Mouse (Mus musculus) intestine, embryonic 15.5 days (tissue): ENCODE data around the gene Mrps9. TPM values are rescaled to one million over a fixed set of nuclear protein-coding genes. Genes with fewer than 3 reads are reported as not detected.

ENCODE experiments used
- ATAC-seq: fragments of 200-750 bp; cut with Nextera tagmentation; 2 replicates; pipeline ENCODE4 v1.8.0; 2017; ENCODE audit warnings: moderate TSS enrichment, moderate library complexity
- H3K27ac ChIP-seq: fragments of 300-500 bp; sonication (generic); 2 replicates; pipeline ENCODE4 v1.5.1; 2015; ENCODE audit warnings: mild to moderate bottlenecking, inconsistent platforms
- H3K27me3 ChIP-seq: fragments of 300-500 bp; sonication (generic); replicated peaks from 2 replicates; pipeline ENCODE4 v1.6.1; 2015; ENCODE audit warnings: inconsistent platforms
- H3K36me3 ChIP-seq: fragments of 300-500 bp; sonication (generic); 2 replicates; pipeline ENCODE4 v1.6.1; 2015; ENCODE audit warnings: inconsistent platforms
- H3K4me1 ChIP-seq: fragments of 300-500 bp; sonication (generic); replicated peaks from 2 replicates; pipeline ENCODE4 v1.6.1; 2015; ENCODE audit warnings: inconsistent platforms
- H3K4me2 ChIP-seq: fragments of 300-500 bp; sonication (generic); replicated peaks from 2 replicates; pipeline ENCODE4 v1.6.1; 2015; ENCODE audit warnings: mild to moderate bottlenecking, inconsistent platforms
- H3K4me3 ChIP-seq: fragments of 300-500 bp; sonication (generic); replicated peaks from 2 replicates; pipeline ENCODE4 v1.5.1; 2015; ENCODE audit warnings: inconsistent platforms
- H3K9ac ChIP-seq: fragments of 300-500 bp; sonication (generic); 2 replicates; pipeline ENCODE4 v1.6.1; 2015; ENCODE audit warnings: inconsistent platforms
- H3K9me3 ChIP-seq: fragments of 300-500 bp; sonication (generic); 2 replicates; pipeline ENCODE4 v1.6.1; 2016; ENCODE audit warnings: inconsistent platforms
- WGBS: fragments of 180-500 bp; shearing (Covaris S2); methylation state at CpG from one replicate; pipeline ENCODE4 v1.1.7; 2015; 5-methylcytosine and 5-hydroxymethylcytosine counted together
- polyA plus RNA-seq: library from polyadenylated mRNA; unstranded; fragments of >200 nt; fragmentation: Nextera tagmentation; extraction: Ambion mirVana; gene quantifications from 2 replicates; pipeline ENCODE4 v1.2.1, GENCODE M21; 2015

Mrps9 gene
- polyA plus RNA-seq, 1 experiment from 2014 or later, result 62.4 TPM

GRCm38 (mm10) chr1:42916719-42917118 is 65.7 kb downstream of the Mrps9 start:
- ATAC-seq, result no peak
- no peaks in the 10 kb centered on the region for H3K27me3 ChIP-seq

GRCm38 (mm10) chr1:42917908-42918307 is 66.9 kb downstream of the Mrps9 start:
- no peaks in the 10 kb centered on the region for H3K36me3 ChIP-seq
- 24% methylated on average over 4 of the region's 4 CpGs for WGBS
- H3K4me1 ChIP-seq, result no peaks in the 10 kb centered on the region
- no peak overlapping the region for H3K4me3 ChIP-seq
- H3K27ac ChIP-seq, result no peak overlapping the region
- H3K9ac ChIP-seq, result no peak overlapping the region
- no peaks in the 10 kb centered on the region for H3K9me3 ChIP-seq
- no peaks in the 10 kb centered on the region for H3K27me3 ChIP-seq
- H3K4me2 ChIP-seq, result no peak overlapping the region
- no peak for ATAC-seq

More at GRCm38 (mm10) chr1:42916719-42917118, 65.7 kb downstream of the Mrps9 start:
- WGBS, result 81% methylated on average over 7 of the region's 7 CpGs
- no peak overlapping the region for H3K4me2 ChIP-seq
- no peak overlapping the region for H3K27ac ChIP-seq
- no peak overlapping the region for H3K4me3 ChIP-seq
- H3K9me3 ChIP-seq, result no peaks in the 10 kb centered on the region
- no peaks in the 10 kb centered on the region for H3K36me3 ChIP-seq
- H3K9ac ChIP-seq, result no peak overlapping the region
- H3K4me1 ChIP-seq, result no peaks in the 10 kb centered on the region

GRCm38 (mm10) chr1:42923924-42924323 is 72.9 kb downstream of the Mrps9 start:
- Histone ChIP-seq H3K4me2 (no peak overlapping the region), H3K36me3 (no peaks in the 10 kb centered on the region), H3K27me3 (no peaks in the 10 kb centered on the region), H3K4me3 (no peak overlapping the region), H3K9ac (no peak overlapping the region), H3K4me1 (no peaks in the 10 kb centered on the region), H3K9me3 (no peaks in the 10 kb centered on the region), H3K27ac (no peak overlapping the region)
- 83% methylated on average over 5 of the region's 5 CpGs for WGBS
- ATAC-seq, result no peak

GRCm38 (mm10) chr1:42933613-42934012 is 82.6 kb downstream of the Mrps9 start:
- Histone ChIP-seq H3K4me2 (no peak overlapping the region), H3K9me3 (no peaks in the 10 kb centered on the region), H3K27me3 (no peaks in the 10 kb centered on the region), H3K4me3 (no peak overlapping the region), H3K9ac (no peak overlapping the region), H3K27ac (no peak overlapping the region), H3K4me1 (no peaks in the 10 kb centered on the region), H3K36me3 (no peaks in the 10 kb centered on the region)
- 100% methylated on average over 1 of the region's 1 CpGs for WGBS
- ATAC-seq, result no peak

GRCm38 (mm10) chr1:42948486-42948885 is 97.5 kb downstream of the Mrps9 start:
- no peak overlapping the region for H3K27ac ChIP-seq
- no peak overlapping the region for H3K4me3 ChIP-seq
- peaks cover 6% of the 10 kb centered on the region; the same call in 1 of the 2 replicates for H3K27me3 ChIP-seq
- no peak for ATAC-seq
- H3K9me3 ChIP-seq, result no peaks in the 10 kb centered on the region
- H3K4me2 ChIP-seq, result no peak overlapping the region
- no peaks in the 10 kb centered on the region for H3K36me3 ChIP-seq
- no peaks in the 10 kb centered on the region; the same call in 1 of the 2 replicates for H3K4me1 ChIP-seq
- H3K9ac ChIP-seq, result no peak overlapping the region
- 75% methylated on average over 4 of the region's 4 CpGs for WGBS

- H3K9me3 ChIP-seq, result no peaks in the 10 kb centered on the region
- 1% methylated on average over 63 of the region's 71 CpGs for WGBS
- no peak within 1 kb of the TSS for H3K27ac ChIP-seq
- peak; percentile 86 for ATAC-seq
- H3K36me3 ChIP-seq, result no peaks in the 10 kb centered on the region
- peak within 1 kb of the TSS; percentile 98 for H3K4me2 ChIP-seq
- peaks cover 6% of the 10 kb centered on the region; the same call in 1 of the 2 replicates for H3K27me3 ChIP-seq
- H3K4me1 ChIP-seq, result no peaks in the 10 kb centered on the region; the same call in 1 of the 2 replicates
- peak within 1 kb of the TSS; percentile 67 for H3K9ac ChIP-seq
- peak within 1 kb of the TSS; percentile 75 for H3K4me3 ChIP-seq
Measured at GRCm38 (mm10) chr1:42952734-42953481, 101.9 kb downstream of the Mrps9 start, which contains the start of gene Gpr45. TSS of gene Gpr45 (plus strand) at chr1:42952872.

- peaks cover 6% of the 10 kb centered on the region; the same call in 1 of the 2 replicates for H3K27me3 ChIP-seq
- H3K4me2 ChIP-seq, result peak overlapping the region; percentile 98
- no peaks in the 10 kb centered on the region for H3K9me3 ChIP-seq
- peak overlapping the region; percentile 75 for H3K4me3 ChIP-seq
- H3K4me1 ChIP-seq, result no peaks in the 10 kb centered on the region; the same call in 1 of the 2 replicates
- WGBS, result 2% methylated on average over 16 of the region's 16 CpGs
- no peaks in the 10 kb centered on the region for H3K36me3 ChIP-seq
- H3K9ac ChIP-seq, result peak overlapping the region; percentile 67
- no peak overlapping the region for H3K27ac ChIP-seq
- ATAC-seq, result no peak
Measured at GRCm38 (mm10) chr1:42953482-42953822, 102.4 kb downstream of the Mrps9 start.

Other genes starting within 250 kb of the Mrps9 start
- 0.33 and 0.35 TPM in 2 replicates for gene Pou3f3, start 155.5 kb upstream of the Mrps9 start, polyA plus RNA-seq
- gene Gpr45, start 101.6 kb downstream of the Mrps9 start, polyA plus RNA-seq, result 4.5 and 4.9 TPM in 2 replicates
- 8.3 and 9.1 TPM in 2 replicates for gene Tgfbrap1, start 247.4 kb downstream of the Mrps9 start, polyA plus RNA-seq
- gene AI597479, start 247.5 kb downstream of the Mrps9 start, polyA plus RNA-seq, result 23.2 and 25.8 TPM in 2 replicates